Mouse (Mus musculus): Measurements from ENCODE around the gene Tnfaip8l1.

Gene Tnfaip8l1

DNA sequence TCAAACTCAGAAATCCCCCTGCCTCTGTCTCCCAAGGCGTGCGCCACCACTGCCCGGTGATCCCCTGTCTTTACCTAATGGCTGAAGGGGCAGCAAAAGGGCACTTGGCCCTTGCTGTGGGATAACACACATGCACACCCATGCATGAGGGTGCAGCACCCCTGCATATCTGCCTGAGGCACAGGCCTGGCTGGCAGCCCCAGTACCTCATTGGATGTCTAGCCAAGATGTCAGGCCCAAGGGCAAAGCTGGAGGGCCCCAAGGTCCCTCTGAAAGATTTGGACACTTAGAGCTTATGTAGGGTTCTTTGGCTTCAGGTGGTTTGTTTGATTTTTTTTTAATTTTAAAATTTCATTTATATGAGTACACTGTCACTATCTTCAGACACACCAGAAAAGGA lies 13.1 kb downstream of the Tnfaip8l1 start:
- no peak for DNase-seq (ENCODE audit: low spot score in 2 of 2)

DNA sequence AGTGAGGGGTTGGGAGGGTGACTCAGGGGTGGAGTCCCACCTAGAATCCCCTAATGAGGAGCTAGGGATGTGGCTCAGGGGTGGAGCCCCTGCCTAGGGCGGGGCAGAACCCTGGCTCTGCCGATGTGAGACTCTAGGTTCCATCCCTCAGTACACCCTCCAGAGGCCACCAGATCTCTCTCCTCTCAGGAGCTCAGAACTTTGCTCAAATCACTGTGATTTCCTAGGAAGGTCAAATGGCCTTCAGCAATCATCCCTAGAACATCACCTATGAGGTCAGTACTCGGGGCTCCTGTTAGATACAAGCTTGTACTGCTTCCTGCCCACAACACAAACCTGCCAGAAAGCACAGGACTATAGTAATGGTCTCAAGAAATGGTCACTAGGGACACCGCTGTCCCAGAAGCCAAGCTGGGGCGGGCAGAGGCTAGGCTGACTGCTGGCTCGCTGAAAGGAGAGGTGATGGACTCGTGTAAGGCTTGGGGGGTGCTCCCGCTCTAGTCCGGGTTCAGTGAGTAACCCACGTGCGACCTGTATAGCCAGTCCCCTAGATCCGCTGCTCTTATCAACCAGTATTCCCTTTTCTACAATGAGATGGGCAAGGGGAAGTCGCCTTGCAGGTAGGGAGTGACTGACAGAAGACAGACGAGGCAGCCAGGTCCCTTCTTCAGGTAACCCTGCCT lies 20.8 kb downstream of the Tnfaip8l1 start:
- no peak for DNase-seq (ENCODE audit: low spot score in 2 of 2)

DNA sequence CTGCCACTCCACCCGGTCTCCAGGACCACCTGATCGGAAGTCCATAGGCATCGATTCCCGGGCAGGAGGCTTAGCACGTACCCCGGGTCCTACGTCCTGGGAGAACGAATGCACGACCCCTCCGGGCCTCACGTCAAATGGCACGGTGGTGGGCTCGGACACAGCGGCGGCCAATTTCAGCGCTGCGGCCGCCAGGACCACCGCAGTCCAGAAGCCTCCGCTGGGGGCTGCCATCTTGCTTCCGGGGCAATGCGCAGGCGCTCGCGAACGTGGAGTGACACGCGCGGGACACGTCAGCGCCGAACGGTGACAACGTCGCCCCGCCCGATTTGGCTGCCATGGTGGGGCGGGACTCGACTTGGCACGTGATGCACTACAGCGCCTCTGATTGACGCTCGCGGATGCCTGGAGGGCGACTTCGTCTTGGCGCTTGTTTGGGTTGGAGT lies 21.4 kb downstream of the Tnfaip8l1 start, which contains the start of gene Mydgf:
Mydgf (minus strand) TSS at position 263 of the 446 bp plus-strand sequence.
- peak; percentile 92 to 94 for DNase-seq (ENCODE audit: low spot score in 2 of 2)

DNA sequence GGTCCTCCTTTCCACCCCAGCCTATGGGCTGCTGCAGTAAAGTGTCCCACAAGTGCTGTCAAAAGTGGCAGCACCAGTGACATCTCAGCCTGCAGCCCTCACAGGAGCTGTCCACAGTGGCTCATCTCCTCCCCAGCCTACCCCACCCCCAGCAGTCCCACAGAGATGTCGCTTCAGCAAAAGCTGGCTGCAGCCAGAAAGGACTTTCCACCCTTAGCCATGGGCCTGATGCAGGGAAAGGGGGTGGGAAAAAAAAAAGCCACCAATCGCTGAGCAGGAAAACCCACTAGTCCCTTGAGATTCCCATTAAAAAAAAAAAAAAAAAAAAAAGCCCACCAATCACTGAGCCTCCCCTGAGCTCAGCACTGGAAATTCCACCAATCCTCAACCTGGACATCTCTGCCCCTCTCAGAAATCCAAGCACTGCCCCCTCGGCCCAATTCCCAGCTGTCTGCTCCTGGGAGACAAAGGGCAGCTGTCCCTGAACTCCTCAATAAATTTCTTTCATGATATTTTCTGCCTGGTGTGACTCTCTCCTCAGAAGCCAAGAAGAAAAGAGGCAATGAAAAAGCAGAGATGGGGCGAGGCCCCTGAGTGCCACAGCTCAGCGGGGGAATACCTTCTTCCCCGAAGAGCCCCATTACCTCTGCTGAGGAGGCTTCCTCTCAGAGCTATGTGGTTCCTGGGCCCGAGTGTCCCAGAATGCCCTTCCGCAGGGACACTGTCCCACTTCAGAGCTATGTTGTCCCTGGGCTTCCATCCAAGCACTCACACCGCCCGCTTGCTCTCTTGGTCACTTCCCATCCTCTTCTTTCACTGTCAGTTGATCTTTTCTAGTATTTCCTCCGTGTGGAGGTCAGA lies 23.2 kb downstream of the Tnfaip8l1 start:
- no peak for DNase-seq (ENCODE audit: low spot score in 2 of 2)

DNA sequence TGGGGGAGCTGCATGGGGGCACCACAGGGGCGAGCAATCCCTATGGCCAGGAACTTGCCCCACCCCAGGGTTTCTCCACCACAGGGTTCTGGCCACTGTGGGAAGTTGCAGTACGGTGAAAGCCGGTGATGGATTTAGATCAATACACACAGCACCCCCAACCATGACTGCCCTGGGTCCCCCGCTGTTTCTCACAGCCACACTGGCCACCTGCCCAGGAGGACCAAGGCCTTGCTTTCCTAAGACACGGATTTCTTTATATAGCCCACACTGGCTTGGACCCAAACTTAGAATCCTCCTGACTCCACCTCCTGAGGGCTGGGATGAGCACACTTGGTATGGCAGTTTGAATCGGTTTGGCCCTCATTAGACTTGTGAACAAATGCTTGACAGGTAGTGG lies 29.0 kb downstream of the Tnfaip8l1 start:
- no peak for DNase-seq (ENCODE audit: low spot score in 2 of 2)

DNA sequence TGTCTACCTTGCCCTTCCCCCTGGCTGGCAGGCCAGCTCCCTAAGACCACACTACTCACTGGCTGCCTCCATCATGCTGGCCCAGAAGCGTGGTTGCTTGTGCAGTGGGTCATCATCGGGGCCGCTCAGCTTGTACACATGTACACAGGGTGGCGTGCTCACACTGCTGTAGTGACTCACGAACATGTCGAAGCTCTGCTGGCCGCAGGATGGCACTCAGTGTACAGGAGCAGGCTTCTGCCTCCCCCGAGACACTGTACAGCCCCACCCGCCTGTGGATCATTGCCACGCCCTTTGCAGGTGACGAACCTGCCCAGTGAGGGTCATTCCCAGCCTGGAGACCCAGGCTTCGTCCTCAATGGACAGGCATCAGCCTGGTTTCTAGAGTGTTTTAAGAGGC lies 32.1 kb downstream of the Tnfaip8l1 start:
- DNase-seq (ENCODE audit: low spot score in 2 of 2): no peak

DNA sequence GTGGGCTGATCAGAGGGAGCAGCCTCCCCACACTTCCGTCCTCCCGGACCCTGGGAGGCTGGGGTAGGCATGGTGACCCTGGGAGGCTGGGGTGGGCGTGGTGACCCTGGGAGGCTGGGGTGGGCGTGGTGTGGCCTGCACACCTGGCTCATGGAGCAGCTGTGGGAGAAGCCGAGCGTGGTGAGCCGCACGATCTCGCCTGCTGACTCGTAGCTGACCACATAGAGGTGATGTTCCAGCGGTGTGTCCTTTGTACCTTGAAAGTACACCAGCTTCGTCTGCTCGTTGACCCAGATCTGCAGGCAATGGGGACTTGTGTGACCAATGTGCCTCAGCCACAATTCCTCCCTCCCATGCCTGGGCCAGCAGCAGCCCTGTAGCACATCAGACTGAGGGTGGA lies 32.5 kb downstream of the Tnfaip8l1 start:
- no peak for DNase-seq (ENCODE audit: low spot score in 2 of 2)

DNA sequence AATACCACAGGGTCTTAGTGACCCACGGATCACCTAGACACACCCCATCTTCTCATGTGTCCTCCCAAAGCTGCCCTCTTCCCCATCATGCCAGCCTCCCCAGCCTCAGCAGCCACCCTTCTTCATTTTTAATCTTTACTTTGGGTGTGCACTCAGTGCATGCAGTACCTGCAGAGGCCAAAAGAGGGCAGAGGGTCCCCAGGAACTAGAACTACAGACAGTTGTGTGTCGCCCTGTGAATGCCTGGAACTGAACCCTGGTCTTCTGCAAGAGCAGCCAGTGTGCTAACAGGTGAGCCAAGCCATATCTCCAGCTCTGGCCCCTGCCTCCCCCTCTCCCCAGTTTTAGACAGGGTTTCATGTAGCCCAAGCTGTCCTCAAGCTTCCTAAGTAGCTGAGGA lies 34.6 kb downstream of the Tnfaip8l1 start:
- no peak for DNase-seq (ENCODE audit: low spot score in 2 of 2)

DNA sequence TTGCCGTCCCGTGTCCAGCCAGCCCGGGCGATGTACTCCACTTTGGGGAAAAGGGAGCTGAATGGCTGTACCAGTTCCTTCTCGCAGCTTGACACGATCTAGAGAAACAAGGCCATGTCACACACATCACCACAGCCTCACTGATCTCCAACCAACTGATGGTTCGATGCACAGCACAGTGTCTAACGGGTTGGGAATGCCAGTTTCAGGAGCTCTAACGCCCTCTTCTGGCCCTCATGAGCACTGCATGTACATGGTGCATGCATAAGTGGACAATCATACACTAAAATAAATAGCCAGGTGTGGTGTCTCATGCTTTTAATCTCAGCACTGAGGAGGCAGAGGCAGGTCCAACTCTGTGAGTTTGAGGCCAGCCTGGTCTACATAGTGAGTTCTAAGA lies 38.3 kb downstream of the Tnfaip8l1 start:
- DNase-seq (ENCODE audit: low spot score in 2 of 2): no peak

DNA sequence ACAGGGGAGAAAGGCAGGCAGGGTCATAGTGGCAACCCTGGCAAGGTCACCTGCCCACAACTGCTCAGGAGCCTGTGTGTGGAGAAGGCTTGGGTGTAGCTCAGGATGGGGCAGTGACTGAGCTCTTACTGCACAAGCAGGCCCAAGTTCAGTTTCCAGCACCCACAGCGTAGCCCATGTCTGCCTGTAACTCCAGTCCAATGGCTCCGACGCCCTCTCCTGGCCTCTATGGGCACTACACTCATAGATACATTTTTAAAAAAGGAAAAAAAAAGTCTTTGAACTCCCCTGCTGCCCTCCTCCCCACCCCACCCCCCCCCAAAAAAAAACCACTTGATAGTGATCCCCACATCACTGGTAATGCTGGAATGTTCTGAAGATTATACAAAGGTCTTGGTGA lies 39.4 kb downstream of the Tnfaip8l1 start:
- no peak for DNase-seq (ENCODE audit: low spot score in 2 of 2)

DNA sequence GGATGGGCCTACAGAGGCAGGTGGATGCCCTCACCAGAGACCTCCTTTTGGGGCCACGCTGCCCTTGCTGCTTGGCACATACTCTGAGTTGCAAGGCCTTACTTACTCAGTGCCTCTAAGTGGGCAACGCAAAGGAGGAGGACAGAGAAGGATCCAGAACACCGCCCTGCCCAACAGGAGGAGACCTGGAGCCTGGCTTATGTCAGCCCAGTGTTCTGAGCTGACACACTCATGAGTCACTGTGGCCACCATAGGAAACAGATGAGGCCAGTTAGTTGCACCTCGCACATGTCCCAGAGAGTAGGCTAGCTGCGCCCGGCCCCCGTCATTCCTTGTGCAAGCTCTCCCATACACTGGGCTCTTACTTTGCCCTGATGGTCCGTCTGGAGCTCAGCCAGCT lies 40.2 kb downstream of the Tnfaip8l1 start:
- no peak for DNase-seq (ENCODE audit: low spot score in 2 of 2)

DNA sequence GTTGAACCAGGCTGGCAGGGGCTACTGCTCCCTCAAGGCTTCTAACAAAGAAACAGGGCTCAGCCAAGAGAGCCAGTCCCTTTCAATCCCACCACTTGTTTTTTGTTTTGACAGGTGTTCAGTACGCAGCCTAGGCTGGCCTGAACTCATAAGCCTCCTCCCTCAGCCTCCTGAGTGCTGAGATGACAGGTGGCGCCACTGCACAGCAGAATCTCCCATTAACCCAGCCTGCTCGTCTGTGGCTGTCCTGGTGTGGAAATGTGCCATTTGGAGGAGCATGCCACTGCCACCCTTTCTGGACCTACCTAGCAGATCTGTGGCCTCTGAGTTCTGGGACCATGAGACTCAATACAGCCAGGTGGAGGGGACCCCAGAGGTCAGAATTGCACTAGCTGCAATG lies 41.5 kb downstream of the Tnfaip8l1 start:
- DNase-seq (ENCODE audit: low spot score in 2 of 2): no peak

DNA sequence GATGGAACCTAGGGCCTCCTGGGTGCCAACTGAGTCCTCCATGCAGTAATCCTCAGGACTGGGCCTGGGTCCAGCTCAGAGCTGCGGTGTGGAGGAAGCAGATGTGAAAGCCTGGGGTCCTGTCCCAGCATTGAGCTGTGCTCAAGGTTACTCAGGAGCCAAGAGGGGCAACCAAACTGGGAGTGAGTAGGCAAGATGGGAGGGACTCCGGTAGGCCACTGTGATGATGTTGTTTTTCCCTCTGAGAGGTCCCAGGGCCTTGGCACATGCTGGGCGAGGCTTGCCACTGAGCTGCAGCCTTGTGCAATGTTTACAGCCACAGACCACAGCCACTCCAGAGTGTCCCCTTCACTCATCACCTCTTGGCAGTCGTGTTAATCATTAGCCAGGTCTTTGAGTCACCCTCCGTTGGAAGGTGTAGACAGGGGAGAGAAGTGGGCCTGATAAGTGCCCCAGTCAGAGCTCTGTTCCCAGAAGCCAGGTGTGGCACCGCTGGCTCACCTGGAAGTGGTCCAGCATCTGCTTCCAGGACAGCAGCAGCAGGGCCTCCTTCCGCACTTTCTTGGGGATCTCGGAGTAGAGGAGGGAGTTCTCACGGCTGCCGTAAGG lies 44.1 kb downstream of the Tnfaip8l1 start:
- DNase-seq (ENCODE audit: low spot score in 2 of 2): no peak

DNA sequence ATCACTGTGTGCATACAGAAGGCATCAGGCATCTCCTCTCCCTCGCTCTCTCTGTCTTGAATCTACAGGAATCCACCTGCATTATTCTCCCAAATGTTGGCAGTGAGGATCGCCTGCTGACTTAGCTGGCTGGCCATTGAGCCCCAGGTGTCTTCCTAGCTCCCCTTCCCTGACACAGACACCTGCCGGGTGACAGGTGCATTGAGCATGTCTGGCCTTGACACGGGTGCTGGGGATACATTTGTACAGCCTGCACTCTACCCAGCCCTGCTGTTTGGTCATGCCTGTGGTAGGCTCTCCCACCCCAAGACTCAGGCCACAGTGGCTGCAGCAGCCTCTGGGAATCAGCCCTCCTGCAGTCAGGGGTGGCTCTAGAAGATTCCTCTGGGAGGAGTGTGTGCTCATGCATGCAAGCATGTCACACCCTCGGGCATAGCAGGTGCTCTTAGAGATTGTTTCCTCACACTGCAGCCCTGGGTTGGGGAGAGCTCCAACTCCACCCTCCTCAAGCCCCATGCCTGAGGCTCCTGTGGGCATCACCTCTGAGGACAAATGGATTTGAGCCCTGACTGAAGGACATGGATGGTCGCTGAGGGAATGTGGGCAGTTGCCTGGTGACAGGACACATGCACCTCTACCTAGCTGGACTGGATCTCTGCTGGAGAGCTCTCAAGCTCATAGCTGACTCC lies 44.9 kb downstream of the Tnfaip8l1 start:
- no peak for DNase-seq (ENCODE audit: low spot score in 2 of 2)

DNA sequence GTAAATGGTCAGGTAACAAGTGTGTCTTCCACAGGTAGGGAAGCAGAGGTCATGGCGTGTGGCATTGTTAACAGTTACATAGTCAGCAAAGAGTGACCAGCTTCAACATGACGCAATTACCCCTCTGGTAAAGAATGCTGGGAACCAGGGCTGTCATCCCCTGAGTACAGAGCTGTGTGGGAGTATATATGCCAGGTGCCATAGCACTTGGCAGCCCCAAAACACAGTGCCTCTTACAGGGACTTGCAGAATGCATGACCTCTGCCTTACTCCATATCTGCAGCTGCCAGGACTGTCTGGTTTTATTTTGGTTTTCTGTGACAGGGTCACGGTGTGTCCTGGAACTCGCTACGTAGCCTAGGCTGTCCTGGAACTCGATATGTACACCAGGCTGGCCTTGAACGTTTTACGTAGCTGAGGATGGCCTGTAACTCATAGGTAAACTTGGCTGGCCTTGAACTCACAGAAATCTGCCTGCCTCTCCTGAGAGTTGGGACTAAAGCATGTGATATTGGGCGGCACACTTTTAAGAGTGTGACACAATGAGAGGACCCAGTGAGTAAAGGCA lies 45.8 kb downstream of the Tnfaip8l1 start:
- DNase-seq (ENCODE audit: low spot score in 2 of 2): no peak

DNA sequence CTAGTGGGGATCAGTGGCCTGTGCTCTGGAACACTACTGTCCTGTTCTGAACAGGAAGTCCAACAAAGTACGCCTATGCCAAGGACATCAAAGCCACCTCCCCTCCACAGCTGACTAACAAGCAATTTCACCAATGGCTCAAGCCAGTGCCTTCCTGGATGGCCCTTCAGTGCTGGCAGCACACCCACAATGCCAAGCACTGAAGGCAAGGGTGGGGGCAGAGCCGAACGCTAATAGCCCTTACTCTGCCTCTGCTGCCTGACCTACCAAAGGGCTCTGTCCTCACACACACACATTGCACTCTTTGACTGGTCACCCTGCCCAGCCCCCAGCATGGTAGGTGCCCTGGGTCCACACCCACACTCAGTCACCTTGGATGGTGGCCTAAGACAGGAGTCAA lies 46.5 kb downstream of the Tnfaip8l1 start:
- DNase-seq (ENCODE audit: low spot score in 2 of 2): no peak

DNA sequence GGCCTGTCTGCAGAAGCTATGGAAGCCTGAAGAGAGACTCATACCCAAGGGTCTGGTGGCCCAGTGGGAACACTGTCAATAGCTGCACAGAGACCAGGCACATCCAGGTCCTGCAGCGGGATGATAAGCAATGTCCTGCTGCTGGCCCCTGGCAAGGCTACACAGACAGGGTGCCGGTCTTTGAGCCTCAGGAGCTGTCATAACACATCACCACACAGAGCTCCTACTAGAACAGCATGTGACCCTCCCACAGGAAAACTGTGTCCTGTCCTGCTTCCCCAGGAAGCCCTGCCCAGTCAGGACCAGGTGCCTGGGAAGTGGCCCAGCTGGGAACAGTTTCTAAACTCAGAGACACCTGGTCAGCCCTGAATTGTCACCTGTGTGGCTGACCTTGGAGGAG lies 48.8 kb downstream of the Tnfaip8l1 start:
- no peak for DNase-seq (ENCODE audit: low spot score in 2 of 2)

DNA sequence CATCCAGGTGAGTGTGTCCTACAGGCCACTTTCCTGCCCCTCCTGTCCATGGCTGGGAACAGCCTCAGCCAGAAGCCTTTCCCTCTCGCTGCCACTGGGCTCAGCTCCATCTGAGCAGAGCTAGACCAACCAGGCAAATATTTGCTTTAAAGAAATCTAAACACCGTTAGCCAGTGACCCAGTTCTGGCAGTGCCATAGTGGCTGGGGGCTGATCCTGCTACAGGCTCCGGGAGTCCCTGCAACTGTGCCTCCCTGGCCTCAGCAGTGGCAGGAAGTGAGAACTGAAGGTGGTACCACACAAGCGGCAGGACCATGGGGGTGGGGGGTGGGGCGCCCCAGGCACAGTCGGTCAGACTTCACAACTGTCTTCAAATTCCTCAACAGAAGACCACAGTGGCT lies 50.4 kb downstream of the Tnfaip8l1 start:
- no peak for DNase-seq (ENCODE audit: low spot score in 2 of 2)

DNA sequence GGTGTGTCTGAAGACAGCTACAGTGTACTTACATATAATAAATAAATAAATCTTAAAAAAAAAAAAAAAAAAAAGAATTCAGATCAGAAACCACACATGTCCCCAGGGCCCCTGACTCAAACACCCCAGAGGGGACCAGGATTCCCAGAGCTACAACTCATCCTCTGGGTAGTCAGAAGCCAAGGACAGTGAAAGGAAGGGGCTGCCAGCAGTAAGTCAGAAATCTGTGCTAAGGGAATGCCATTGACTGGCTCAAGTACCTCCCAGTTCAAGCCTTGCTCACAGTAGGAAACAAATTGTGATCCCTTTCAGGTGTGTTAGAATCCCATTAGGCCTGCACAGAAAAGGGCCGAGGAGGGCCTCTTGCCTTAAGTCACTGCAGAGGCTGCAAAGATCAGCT lies 52.0 kb downstream of the Tnfaip8l1 start:
- DNase-seq (ENCODE audit: low spot score in 2 of 2): no peak

DNA sequence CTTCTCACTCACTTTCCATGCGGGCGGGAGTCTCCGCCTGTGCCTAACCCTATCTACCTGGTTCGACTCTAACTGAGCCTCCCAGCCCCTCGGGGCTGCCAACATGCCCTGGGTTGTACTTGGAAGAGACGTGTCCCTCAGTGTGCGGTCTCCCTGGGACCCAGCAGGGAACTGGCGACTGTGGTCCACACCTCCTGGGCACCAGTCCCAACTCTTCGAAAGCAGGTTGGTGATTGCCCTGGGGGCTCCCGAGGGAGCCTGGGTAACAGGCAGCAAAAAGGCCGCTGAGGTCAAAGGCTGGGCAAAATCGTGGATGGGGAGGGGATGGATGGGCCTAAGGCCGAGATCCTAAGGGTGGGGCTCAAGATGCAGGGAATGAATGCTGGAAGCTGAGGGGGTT lies 55.4 kb downstream of the Tnfaip8l1 start:
- DNase-seq (ENCODE audit: low spot score in 2 of 2): no peak

DNA sequence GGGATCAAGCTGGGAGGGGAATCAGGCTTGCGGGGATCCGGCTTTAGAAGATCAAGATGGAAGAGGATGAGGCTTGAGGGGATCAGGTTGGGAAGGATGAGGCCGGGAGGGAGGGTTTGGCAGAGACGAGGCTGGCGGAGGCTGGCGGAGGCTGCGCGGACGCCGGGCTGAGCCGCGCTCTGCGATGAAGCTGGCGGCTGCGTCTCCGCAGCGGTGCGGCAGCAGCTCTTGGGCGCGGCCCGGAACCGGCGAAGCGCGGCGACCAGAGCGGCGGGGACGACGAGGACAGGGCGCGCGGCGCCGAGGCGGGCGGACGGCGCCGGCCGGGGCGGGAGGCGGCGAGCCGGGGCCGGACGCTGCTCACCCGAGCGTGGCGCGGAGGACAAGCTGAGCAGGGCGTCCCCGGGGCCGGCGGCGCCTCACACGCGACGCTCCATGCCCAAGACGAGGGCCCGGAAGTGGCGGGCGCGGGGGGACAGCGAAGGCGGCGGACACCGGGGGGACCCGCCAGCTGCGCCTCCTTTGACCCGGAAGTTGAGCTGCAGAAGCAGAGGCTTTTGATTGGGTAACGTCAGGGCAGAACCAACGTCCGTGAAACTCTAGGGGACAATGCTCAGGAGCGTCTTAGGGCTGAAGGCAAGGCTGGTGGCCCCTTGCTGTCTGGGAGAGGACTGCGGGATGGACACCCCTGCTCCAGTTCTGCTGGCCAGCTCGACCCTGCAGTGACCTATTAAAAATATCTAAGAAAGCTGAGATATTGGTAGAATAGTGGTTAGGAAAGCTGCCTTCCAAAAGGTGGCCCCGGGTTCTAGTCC lies 56.3 kb downstream of the Tnfaip8l1 start, which contains the start of gene Dpp9:
Dpp9 (minus strand) TSS at position 529 of the 815 bp plus-strand sequence.
- peak; percentile 89 to 91 for DNase-seq (ENCODE audit: low spot score in 2 of 2)
